Mouse (Mus musculus): ENCODE measurements around the gene Padi4. TPM values are rescaled to one million over a fixed set of nuclear protein-coding genes. Genes with fewer than 3 reads are reported as not detected.

Gene Padi4
- polyA plus RNA-seq, 1 experiment = 2.2 TPM

DNA sequence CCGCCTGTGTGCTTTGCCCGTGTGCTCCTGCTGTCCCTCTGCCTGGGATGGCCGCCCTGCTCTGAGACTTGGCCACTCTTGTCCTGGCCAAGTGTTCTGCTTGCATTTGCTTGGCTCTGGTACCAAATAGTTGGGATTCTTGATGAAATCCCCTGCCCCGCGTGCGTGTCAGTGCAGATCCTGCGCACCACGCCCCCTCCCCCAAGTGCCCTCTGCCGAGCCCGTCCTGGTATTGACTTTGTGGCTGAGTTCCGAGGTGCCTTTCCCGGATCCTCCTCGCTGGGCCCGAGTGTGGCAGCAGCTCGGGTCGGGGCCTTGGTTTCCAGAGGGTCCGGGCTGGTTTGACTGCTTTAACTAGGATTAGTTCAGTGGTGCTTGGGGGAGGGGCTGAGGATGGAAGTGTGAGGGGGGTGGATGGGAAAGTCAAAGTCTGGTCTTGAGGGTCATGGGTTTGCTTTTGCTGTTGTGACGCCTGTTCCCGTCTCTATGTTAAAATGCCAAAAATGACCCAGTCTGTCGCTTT is 52.0 kb downstream of the Padi4 start:
- H3K9me3 ChIP-seq (replicated peaks; ENCODE audit: control insufficient read depth, insufficient read depth, low read length, poor library complexity, severe bottlenecking) = no peaks in the 10 kb centered on the region
- H3K27me3 ChIP-seq (ENCODE audit: control insufficient read depth, insufficient read depth, low read length, poor library complexity, severe bottlenecking) = no peaks in the 10 kb centered on the region
- no peak overlapping the region for H3K4me3 ChIP-seq (ENCODE audit: low read depth, low read length)
- no peak overlapping the region for H3K9ac ChIP-seq (ENCODE audit: low read depth, poor library complexity, severe bottlenecking)
- H3K36me3 ChIP-seq (ENCODE audit: control insufficient read depth, insufficient read depth, low read length, poor library complexity, severe bottlenecking) = peaks cover 54% of the 10 kb centered on the region
- H3K4me1 ChIP-seq (ENCODE audit: control insufficient read depth, insufficient read depth, low read length) = no peaks in the 10 kb centered on the region
- H3K27ac ChIP-seq (ENCODE audit: insufficient read depth, low read length) = no peak overlapping the region
- TF ChIP-seq CTCF (IDR thresholded peaks at IDR 0.05; ENCODE audit: low read depth, low read length) = no peak
- TF ChIP-seq EP300 (IDR thresholded peaks at IDR 0.05; ENCODE audit: insufficient read depth, low read depth, low read length) = no peak
- no peak for TF ChIP-seq POLR2A (IDR thresholded peaks at IDR 0.05; ENCODE audit: insufficient read depth, low read length)

DNA sequence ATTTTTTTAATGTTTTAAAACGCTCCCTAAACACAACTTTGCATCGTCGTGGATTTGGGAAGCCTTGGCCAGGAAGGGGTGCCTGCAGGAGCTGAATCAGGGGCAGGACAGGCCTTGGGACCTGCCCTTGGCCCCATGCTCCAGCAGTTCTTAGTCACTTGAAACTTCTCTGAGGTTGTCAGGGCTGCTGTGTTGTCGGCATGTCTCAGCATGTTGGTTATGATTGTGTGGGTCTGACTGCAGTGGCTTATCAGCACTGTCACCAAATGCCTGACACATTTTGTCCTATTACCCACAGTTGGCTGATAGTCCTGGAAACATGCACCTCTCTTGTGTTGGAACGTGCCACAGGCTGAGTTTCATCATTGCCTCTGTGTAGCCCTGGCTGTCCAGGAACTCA is 53.9 kb downstream of the Padi4 start:
- peaks cover 73% of the 10 kb centered on the region for H3K36me3 ChIP-seq (ENCODE audit: control insufficient read depth, insufficient read depth, low read length, poor library complexity, severe bottlenecking)
- no peak for TF ChIP-seq POLR2A (IDR thresholded peaks at IDR 0.05; ENCODE audit: insufficient read depth, low read length)
- TF ChIP-seq CTCF (IDR thresholded peaks at IDR 0.05; ENCODE audit: low read depth, low read length) = no peak
- TF ChIP-seq EP300 (IDR thresholded peaks at IDR 0.05; ENCODE audit: insufficient read depth, low read depth, low read length) = no peak
- H3K4me1 ChIP-seq (ENCODE audit: control insufficient read depth, insufficient read depth, low read length) = no peaks in the 10 kb centered on the region
- H3K4me3 ChIP-seq (ENCODE audit: low read depth, low read length) = no peak overlapping the region
- peak overlapping the region; percentile 53; the same call in 1 of the 2 replicates for H3K27ac ChIP-seq (ENCODE audit: insufficient read depth, low read length)
- H3K27me3 ChIP-seq (ENCODE audit: control insufficient read depth, insufficient read depth, low read length, poor library complexity, severe bottlenecking) = no peaks in the 10 kb centered on the region
- H3K9ac ChIP-seq (ENCODE audit: low read depth, poor library complexity, severe bottlenecking) = no peak overlapping the region
- no peaks in the 10 kb centered on the region for H3K9me3 ChIP-seq (replicated peaks; ENCODE audit: control insufficient read depth, insufficient read depth, low read length, poor library complexity, severe bottlenecking)

DNA sequence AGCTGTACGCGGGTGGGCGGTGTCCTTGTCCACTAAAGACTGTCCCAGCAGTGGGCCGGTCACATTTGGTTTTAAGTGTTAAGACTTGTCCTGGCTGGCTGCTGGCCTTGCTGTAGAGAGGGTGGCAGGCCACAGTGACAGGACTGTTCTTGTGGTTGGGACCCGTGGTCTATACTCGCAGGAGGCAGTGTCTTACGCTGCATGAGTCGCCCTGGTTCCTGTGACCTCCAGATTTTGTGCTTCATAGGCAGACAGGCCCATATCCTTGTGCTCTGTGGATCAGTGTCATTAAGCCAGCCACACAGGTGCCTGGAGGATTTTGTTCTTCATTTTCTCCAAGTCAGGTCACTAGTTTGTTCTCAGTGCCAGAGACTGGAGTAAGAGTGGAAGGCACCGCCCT is 55.6 kb downstream of the Padi4 start:
- Histone ChIP-seq H3K9me3 (replicated peaks; ENCODE audit: control insufficient read depth, insufficient read depth, low read length, poor library complexity, severe bottlenecking) (no peaks in the 10 kb centered on the region), H3K27ac (ENCODE audit: insufficient read depth, low read length) (no peak overlapping the region), H3K36me3 (ENCODE audit: control insufficient read depth, insufficient read depth, low read length, poor library complexity, severe bottlenecking) (peaks cover 86% of the 10 kb centered on the region), H3K4me3 (ENCODE audit: low read depth, low read length) (no peak overlapping the region), H3K27me3 (ENCODE audit: control insufficient read depth, insufficient read depth, low read length, poor library complexity, severe bottlenecking) (no peaks in the 10 kb centered on the region), H3K4me1 (ENCODE audit: control insufficient read depth, insufficient read depth, low read length) (no peaks in the 10 kb centered on the region), H3K9ac (ENCODE audit: low read depth, poor library complexity, severe bottlenecking) (no peak overlapping the region)
- TF ChIP-seq EP300 (IDR thresholded peaks at IDR 0.05; ENCODE audit: insufficient read depth, low read depth, low read length) (no peak), POLR2A (IDR thresholded peaks at IDR 0.05; ENCODE audit: insufficient read depth, low read length) (no peak), CTCF (IDR thresholded peaks at IDR 0.05; ENCODE audit: low read depth, low read length) (no peak)

DNA sequence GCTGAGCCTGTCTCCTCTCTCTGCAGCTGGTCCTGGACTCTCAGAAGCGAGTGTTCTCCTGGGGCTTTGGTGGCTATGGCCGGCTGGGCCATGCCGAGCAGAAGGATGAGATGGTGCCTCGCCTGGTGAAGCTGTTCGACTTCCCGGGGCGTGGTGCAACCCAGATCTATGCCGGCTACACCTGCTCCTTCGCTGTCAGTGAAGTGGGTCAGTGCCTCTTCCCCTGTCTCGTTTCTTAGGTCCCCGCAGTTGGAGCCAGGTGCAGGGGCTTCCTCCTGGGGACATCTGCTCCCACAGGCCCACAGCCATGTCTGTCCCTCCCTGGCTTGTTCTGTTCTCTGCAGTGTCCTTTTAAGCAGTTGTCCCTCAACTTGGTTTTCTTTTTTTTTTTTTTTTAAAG is 57.0 kb downstream of the Padi4 start:
- TF ChIP-seq CTCF (IDR thresholded peaks at IDR 0.05; ENCODE audit: low read depth, low read length) = no peak
- no peak for TF ChIP-seq POLR2A (IDR thresholded peaks at IDR 0.05; ENCODE audit: insufficient read depth, low read length)
- no peak for TF ChIP-seq EP300 (IDR thresholded peaks at IDR 0.05; ENCODE audit: insufficient read depth, low read depth, low read length)
- Histone ChIP-seq H3K9me3 (replicated peaks; ENCODE audit: control insufficient read depth, insufficient read depth, low read length, poor library complexity, severe bottlenecking) (no peaks in the 10 kb centered on the region), H3K4me3 (ENCODE audit: low read depth, low read length) (no peak overlapping the region), H3K27ac (ENCODE audit: insufficient read depth, low read length) (no peak overlapping the region), H3K9ac (ENCODE audit: low read depth, poor library complexity, severe bottlenecking) (no peak overlapping the region), H3K36me3 (ENCODE audit: control insufficient read depth, insufficient read depth, low read length, poor library complexity, severe bottlenecking) (peaks cover 93% of the 10 kb centered on the region), H3K4me1 (ENCODE audit: control insufficient read depth, insufficient read depth, low read length) (no peaks in the 10 kb centered on the region), H3K27me3 (ENCODE audit: control insufficient read depth, insufficient read depth, low read length, poor library complexity, severe bottlenecking) (no peaks in the 10 kb centered on the region)

DNA sequence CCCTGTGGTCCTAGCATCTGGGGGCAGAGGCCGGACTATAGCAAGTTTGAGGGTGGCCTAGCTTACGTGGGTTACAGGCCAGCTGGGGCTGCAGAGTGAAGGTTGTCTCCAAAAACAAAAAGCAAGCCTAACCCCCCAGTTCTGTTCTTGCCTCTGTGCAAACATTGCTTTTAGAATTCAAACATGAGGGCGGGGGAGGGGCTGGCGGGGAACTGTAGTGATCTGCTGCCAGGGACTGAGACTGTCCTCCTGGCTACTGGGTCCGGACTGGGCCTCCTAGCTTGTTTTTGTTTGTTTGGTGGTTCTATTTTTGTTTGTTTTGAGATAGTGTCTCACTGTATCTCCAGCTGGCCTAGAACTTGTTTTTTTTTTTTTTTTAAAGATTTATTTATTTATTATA is 59.5 kb downstream of the Padi4 start:
- TF ChIP-seq CTCF (IDR thresholded peaks at IDR 0.05; ENCODE audit: low read depth, low read length) (no peak), EP300 (IDR thresholded peaks at IDR 0.05; ENCODE audit: insufficient read depth, low read depth, low read length) (no peak), POLR2A (IDR thresholded peaks at IDR 0.05; ENCODE audit: insufficient read depth, low read length) (no peak)
- no peak overlapping the region for H3K4me3 ChIP-seq (ENCODE audit: low read depth, low read length)
- no peak overlapping the region for H3K27ac ChIP-seq (ENCODE audit: insufficient read depth, low read length)
- no peak overlapping the region for H3K9ac ChIP-seq (ENCODE audit: low read depth, poor library complexity, severe bottlenecking)
- peaks cover 91% of the 10 kb centered on the region for H3K36me3 ChIP-seq (ENCODE audit: control insufficient read depth, insufficient read depth, low read length, poor library complexity, severe bottlenecking)
- H3K27me3 ChIP-seq (ENCODE audit: control insufficient read depth, insufficient read depth, low read length, poor library complexity, severe bottlenecking) = no peaks in the 10 kb centered on the region
- no peaks in the 10 kb centered on the region for H3K4me1 ChIP-seq (ENCODE audit: control insufficient read depth, insufficient read depth, low read length)
- H3K9me3 ChIP-seq (replicated peaks; ENCODE audit: control insufficient read depth, insufficient read depth, low read length, poor library complexity, severe bottlenecking) = no peaks in the 10 kb centered on the region

DNA sequence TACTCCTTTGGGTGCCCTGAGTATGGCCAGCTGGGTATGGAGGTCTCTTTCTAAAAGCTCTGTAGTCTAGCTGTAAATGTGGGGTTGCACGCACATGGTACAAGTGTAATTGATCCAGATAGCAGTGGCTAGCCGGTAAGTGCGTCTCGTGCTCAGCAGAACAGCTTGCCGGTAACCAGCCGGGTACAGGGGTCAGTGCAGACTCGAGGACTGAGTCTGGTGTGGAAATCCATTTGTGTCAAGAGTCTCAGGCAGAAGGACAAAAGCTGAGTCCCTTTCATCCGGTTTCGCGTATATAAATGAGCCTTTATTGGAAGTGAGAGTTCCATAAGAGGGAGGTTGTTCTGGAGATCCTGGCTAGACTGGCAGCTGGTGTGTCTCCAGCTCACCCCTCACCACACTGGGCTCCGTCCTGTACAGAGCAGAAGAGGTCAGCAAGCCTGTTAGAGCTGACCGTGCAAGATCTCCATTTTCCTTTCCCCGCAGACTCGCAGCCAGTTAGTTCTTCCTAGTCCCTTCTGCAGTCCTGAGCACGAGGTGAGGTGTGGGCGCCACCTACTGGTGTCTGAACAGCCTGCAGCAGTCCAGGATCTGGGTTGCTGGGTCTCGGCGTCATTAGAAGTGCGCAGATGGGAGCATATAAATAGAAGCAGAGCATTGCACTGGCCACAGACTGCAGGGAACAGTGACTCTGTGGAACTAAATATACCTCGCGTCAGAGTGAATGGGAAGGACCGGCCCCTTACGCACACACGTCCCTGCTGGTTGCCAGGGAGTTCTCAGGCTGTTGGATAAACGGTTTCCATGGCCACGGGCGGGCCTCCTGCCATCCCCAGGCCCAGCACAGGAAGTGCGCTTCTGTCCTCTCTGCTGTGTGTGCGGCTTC is 60.3 kb downstream of the Padi4 start:
- H3K27ac ChIP-seq (ENCODE audit: insufficient read depth, low read length) = no peak overlapping the region
- H3K4me3 ChIP-seq (ENCODE audit: low read depth, low read length) = no peak overlapping the region
- TF ChIP-seq EP300 (IDR thresholded peaks at IDR 0.05; ENCODE audit: insufficient read depth, low read depth, low read length) (no peak), POLR2A (IDR thresholded peaks at IDR 0.05; ENCODE audit: insufficient read depth, low read length) (no peak), CTCF (IDR thresholded peaks at IDR 0.05; ENCODE audit: low read depth, low read length) (peak; percentile 95)

More for the DNA sequence above, 60.3 kb downstream of the Padi4 start:
- H3K9me3 ChIP-seq (replicated peaks; ENCODE audit: control insufficient read depth, insufficient read depth, low read length, poor library complexity, severe bottlenecking) = no peaks in the 10 kb centered on the region
- H3K36me3 ChIP-seq (ENCODE audit: control insufficient read depth, insufficient read depth, low read length, poor library complexity, severe bottlenecking) = peaks cover 92% of the 10 kb centered on the region
- no peaks in the 10 kb centered on the region for H3K4me1 ChIP-seq (ENCODE audit: control insufficient read depth, insufficient read depth, low read length)
- no peaks in the 10 kb centered on the region for H3K27me3 ChIP-seq (ENCODE audit: control insufficient read depth, insufficient read depth, low read length, poor library complexity, severe bottlenecking)
- no peak overlapping the region for H3K9ac ChIP-seq (ENCODE audit: low read depth, poor library complexity, severe bottlenecking)
